Mouse (Mus musculus): Measurements from ENCODE around the gene Arhgef3. TPM values are rescaled to one million over a fixed set of nuclear protein-coding genes. Genes with fewer than 3 reads are reported as not detected.

Gene Arhgef3
- total RNA-seq (2023; ENCODE audit: inconsistent age): 93.4 to 106 TPM (median 105 TPM) in 4 replicates

GRCm38 (mm10) chr14:27114362-27115274, at the start of gene Arhgef3:
Gene Arhgef3, plus strand, starts transcription at chr14:27114899.

DNA sequence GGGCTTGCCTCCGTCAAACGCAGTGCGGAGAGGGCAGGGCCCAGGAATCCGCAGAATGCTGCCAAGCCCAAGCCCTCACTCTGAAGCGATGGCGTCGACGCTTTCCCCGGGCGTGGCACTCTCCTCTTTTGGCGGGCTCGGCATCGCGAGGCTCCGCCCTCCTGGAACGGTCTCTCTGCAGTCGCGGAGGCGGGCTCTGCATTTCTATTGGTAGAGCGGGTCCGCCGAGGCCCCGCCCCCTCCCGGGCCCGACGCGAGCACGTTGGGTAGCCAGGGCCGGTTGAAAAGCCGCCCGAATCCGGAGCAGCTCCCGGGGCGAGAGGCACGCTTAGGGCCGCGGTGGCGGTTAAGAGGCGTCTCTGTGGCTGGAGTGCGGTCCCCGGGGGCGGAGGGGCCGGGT, 313.9 kb downstream of the Arhgef3 start, which contains the start of gene Fam208a:
Fam208a (plus strand) TSS at position 262 of the 400 bp plus-strand sequence.

Other genes with a start within 250 kb of the Arhgef3 start
- gene Asb14, start 220.3 kb upstream of the Arhgef3 start, total RNA-seq (2023; ENCODE audit: inconsistent age): not detected in 4 replicates
- 17.9 to 50.5 TPM (median 33.6 TPM) in 4 replicates for gene Appl1, start 143.7 kb upstream of the Arhgef3 start, total RNA-seq (2023; ENCODE audit: inconsistent age)
- not detected in 4 replicates for gene Hesx1, start 120.5 kb upstream of the Arhgef3 start, total RNA-seq (2023; ENCODE audit: inconsistent age)
- 0.10 to 3.3 TPM (median 1.7 TPM) in 4 replicates for gene Il17rd, start 76.0 kb upstream of the Arhgef3 start, total RNA-seq (2023; ENCODE audit: inconsistent age)

All from B cell, adult (primary cell).